Mouse (Mus musculus): Measurements from ENCODE around the gene Ugt2b34. TPM values are rescaled to one million over a fixed set of nuclear protein-coding genes. Genes with fewer than 3 reads are reported as not detected.
"Not testable (repeated sequence)": the region's sequence is repeated elsewhere in the genome, so short reads cannot be mapped to it uniquely, and the experiment has no call there.

The Ugt2b34 gene
- not detected in 2 replicates for total RNA-seq (2014; fragmentation: Nextera tagmentation)
- total RNA-seq (2017): not detected in 2 replicates

DNA sequence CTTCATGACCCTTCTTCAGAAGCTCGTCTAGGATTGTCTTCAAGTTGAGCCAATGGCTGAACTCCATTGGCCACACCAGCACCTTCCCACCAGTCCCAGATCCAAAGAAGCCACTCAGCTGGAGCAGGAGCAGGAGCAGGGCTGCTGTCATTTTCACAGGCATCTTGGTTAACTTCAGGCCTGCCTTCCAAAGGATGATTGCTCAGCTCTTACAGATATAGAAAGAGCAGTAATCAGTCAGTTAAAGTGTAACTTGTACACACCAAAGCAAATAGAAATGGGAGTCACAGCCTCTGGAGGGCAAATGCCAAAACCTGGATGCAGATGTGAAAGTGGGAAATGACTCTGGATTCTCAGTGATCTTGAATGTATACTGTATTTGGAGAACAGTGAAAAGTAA lies at the start of gene Ugt2b34:
Gene Ugt2b34, minus strand, starts transcription at position 180 of the 400 bp plus-strand sequence.
- ATAC-seq (replicated peaks; ENCODE audit: low FRiP score, low TSS enrichment, poor library complexity, severe bottlenecking): no peak

DNA sequence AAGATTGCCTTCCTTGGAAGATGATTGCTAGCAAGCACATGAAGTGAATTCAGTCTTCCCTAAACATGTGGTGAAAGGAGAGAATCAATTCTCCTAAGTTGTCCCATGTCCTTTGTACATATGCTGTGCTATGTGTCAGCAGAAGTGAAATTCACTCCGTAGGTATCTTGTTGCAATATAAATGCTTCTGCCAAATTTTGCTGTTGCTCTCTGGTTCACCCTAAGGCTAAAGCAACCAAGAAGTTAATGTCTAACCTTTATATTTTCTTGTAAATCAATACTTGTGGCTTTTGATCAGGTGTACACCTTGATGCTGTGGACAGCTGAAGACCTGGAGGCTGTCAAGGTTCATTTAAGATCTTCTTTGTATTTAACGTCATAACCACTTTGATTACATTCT lies 35.4 kb upstream of the Ugt2b34 start:
- ATAC-seq (replicated peaks; ENCODE audit: low FRiP score, low TSS enrichment, poor library complexity, severe bottlenecking): no peak

- ATAC-seq (replicated peaks; ENCODE audit: low FRiP score, low TSS enrichment, poor library complexity, severe bottlenecking): no peak
Measured at GRCm38 (mm10) chr5:86926426-86926825, 19.7 kb upstream of the Ugt2b34 start, which contains the start of gene Ugt2b1. Gene Ugt2b1, minus strand, starts transcription at chr5:86926530.

DNA sequence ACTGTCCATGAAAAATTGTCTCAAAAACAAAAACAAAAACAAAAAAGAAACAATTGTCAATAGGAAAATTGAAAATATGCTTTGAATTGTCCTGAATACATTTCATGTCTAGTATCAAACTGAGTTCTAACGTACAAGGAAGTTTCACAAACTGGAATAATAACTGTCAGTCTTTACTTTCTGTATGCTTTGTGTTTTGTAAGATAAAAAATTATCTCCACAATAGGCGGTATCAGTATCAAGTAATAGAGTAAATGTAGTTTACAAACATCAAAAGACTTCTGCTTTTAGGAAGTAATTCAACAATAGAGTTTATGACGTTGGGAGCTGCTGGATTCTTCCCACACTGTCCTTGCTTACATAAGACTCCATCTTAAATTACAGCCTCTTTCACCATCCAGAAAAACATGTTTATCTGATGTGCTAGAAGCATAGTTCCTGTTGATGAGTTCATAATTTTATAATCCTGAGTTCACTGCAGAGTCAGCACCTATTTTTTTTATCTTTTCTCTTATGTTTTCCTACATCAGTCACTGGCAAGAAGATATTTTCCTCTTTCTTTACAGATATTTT lies 14.0 kb upstream of the Ugt2b34 start:
- ATAC-seq (replicated peaks; ENCODE audit: low FRiP score, low TSS enrichment, poor library complexity, severe bottlenecking): no peak

- no peak for ATAC-seq (replicated peaks; ENCODE audit: low FRiP score, low TSS enrichment, poor library complexity, severe bottlenecking)
Measured at GRCm38 (mm10) chr5:86911357-86912099, 4.8 kb upstream of the Ugt2b34 start.

DNA sequence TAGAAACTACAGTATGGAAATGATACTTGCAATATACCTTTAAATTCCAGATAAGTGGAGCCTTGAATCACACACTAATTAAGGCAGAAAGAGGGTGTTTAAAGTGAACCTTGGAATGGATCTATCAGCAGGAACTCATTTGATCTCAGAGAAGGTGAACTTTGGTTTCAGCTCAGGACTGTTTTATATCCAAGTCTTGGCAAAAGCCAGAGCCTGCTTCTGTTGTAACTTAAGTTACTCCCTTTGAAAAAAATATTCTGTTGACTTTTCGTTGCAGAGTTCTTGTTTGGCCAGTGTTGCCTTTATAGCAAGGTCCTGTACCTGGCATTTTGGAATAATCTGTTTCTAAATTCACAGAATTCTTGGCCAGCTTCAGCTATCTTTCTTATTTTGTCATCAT lies 4.0 kb upstream of the Ugt2b34 start:
- no peak for ATAC-seq (replicated peaks; ENCODE audit: low FRiP score, low TSS enrichment, poor library complexity, severe bottlenecking)

DNA sequence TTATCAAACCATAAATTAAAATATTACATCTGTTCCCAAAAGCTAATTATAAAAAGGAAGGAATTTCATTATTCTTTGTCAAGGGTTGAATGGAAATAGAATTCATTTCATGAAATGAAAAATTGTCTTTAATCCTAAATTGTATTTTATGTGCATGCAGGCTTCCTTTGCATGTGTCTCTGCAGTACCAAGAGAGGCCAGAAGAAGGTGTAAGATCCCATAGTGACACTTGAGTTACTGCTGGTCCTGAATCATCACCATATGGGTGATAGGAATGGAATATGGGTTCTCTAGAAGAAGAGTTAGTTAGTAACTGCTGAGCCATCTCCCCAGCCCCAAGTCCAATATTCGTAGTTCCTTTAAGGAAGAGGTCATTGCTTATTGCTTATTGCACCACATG lies 16.8 kb downstream of the Ugt2b34 start:
- ATAC-seq (replicated peaks; ENCODE audit: low FRiP score, low TSS enrichment, poor library complexity, severe bottlenecking): no peak

GRCm38 (mm10) chr5:86888420-86888819 lies 18.3 kb downstream of the Ugt2b34 start:
- no peak for ATAC-seq (replicated peaks; ENCODE audit: low FRiP score, low TSS enrichment, poor library complexity, severe bottlenecking)

DNA sequence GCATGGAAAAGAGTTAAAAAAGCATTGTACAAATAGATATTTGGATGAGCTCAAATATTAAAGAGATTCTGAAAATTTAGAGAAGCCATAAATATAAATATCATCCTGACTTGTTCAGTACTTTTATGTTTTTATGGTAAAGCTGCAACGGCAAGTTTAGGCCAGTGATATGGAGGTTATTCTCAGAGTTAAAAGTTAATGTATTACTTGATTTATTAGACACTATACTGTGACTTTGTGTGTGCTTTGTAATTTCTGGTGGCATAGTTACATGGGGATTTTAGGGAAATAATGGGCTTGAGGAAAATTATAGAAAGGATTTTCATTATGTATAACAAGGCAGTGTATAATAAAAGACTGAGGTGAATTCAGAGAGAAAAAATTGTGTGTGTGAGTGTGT lies 19.7 kb downstream of the Ugt2b34 start:
- ATAC-seq (replicated peaks; ENCODE audit: low FRiP score, low TSS enrichment, poor library complexity, severe bottlenecking): no peak

DNA sequence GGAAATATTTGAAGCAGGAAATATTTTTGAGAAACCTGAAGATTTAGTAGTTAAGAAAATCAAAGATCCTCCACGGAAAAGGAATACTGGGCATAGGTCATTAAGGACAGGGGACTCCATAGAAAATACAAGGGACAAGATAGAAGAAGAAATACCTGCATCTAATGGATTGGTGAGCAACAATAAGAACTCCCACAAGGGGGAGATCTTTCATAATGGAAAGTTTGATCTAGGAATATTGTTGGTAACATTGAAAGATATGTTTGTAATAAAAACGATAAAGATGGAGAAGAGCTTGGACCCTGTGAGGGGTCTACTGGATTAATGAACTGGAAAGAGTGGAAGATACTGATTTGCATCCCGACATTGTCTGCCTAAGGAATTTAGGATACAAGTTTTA lies 20.1 kb downstream of the Ugt2b34 start:
- ATAC-seq (replicated peaks; ENCODE audit: low FRiP score, low TSS enrichment, poor library complexity, severe bottlenecking): no peak

DNA sequence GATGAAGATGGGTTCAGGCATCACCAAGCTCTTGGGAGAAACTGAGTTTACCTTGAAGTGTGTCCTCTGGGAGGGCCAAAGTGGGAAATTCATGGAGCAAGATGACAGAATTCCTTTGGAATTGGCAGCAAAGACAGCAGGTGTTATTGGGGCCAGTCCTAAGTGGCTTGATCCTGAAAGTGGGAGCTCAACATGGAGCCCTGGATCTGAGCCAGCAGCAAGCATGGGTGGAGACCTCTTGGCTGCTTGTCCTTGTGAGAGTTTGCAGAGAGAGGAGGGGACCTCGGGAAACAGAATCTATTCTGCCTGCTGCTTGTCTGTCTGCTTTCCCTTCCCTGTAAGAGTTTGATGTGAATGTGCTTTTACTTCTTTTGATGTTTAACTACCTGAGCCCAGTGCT lies 34.9 kb downstream of the Ugt2b34 start:
- ATAC-seq (replicated peaks; ENCODE audit: low FRiP score, low TSS enrichment, poor library complexity, severe bottlenecking): no peak

- no peak for ATAC-seq (replicated peaks; ENCODE audit: low FRiP score, low TSS enrichment, poor library complexity, severe bottlenecking)
Measured at GRCm38 (mm10) chr5:86858336-86858735, 48.4 kb downstream of the Ugt2b34 start.

- no peak for ATAC-seq (replicated peaks; ENCODE audit: low FRiP score, low TSS enrichment, poor library complexity, severe bottlenecking)
Measured at GRCm38 (mm10) chr5:86857682-86858081, 49.1 kb downstream of the Ugt2b34 start.

DNA sequence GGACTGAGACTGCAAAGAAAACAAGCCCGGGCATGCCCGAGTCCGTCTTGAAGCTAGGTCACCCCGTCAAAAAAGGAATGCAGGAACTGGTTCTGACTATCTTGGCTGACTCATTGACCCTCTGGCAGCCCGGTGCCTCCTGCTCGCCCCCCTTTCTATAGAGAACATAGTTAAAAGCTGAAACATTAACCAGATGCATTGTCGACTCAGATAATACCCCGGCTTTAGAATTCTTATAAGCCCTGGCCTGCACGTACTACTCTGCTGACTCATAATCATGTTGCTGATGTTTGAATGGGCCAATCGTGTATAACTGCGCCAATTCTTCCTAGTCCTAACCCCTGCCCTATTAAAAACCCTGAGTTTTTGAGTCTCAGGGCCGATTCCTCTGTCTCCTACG lies 50.2 kb downstream of the Ugt2b34 start:
- not testable (repeated sequence) for ATAC-seq (replicated peaks; ENCODE audit: low FRiP score, low TSS enrichment, poor library complexity, severe bottlenecking)

- no peak for ATAC-seq (replicated peaks; ENCODE audit: low FRiP score, low TSS enrichment, poor library complexity, severe bottlenecking)
Measured at GRCm38 (mm10) chr5:86851658-86852057, 55.1 kb downstream of the Ugt2b34 start.

- peak; percentile 68; the same call in 1 of the 2 replicates for ATAC-seq (replicated peaks; ENCODE audit: low FRiP score, low TSS enrichment, poor library complexity, severe bottlenecking)
Measured at GRCm38 (mm10) chr5:86850104-86850503, 56.6 kb downstream of the Ugt2b34 start.

DNA sequence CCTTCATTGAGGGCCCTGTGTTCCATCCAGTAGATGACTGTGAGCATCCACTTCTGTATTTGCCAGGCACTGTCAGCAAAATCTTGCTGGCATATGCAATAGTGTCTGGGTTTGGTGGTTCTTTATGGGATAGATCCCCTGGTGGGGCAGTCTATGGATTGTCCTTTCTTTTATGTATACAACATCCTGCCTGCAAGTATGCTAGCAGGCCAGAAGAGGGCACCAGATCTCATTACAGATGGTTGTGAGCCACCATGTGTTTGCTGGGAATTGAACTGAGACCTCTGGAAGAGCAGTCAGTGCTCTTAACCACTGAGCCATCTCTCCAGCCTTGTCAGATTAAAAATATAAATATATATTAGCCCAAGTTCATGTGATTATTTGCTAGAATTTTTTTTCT lies 65.5 kb downstream of the Ugt2b34 start:
- not testable (repeated sequence) for ATAC-seq (replicated peaks; ENCODE audit: low FRiP score, low TSS enrichment, poor library complexity, severe bottlenecking)

DNA sequence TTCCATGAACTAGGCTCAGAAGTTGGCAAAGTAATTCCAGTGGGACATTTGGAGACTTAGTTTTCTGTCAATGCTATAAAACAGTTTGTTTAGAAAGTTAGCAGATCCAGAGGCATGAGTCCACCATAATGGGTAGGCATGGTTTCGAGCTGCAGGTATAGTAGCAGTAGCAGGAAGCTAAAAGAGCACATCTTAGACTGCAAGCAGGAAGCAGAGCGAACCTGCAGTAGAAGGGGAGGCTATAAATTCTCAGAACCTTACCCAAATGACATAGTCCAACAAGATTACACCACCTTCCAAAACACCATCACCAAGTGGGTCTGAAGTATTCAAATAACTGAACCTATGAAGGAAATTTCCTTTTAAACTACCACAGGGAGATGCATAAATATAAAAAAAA lies 66.5 kb downstream of the Ugt2b34 start:
- no peak for ATAC-seq (replicated peaks; ENCODE audit: low FRiP score, low TSS enrichment, poor library complexity, severe bottlenecking)

Data from megakaryocyte-erythroid progenitor cell, adult 5-6 weeks (primary cell).